Mouse (Mus musculus) cerebellum, postnatal 4 days (tissue): ENCODE results near the gene Shoc2.

Experiments
- DNase-seq, 2 experiments: peaks; one replicate each; pipeline ENCODE4 v3.0.0; 2022; ENCODE audit warnings: low spot score in 2 of 2, mixed read lengths in 1 of 2

Shoc2 gene

DNA sequence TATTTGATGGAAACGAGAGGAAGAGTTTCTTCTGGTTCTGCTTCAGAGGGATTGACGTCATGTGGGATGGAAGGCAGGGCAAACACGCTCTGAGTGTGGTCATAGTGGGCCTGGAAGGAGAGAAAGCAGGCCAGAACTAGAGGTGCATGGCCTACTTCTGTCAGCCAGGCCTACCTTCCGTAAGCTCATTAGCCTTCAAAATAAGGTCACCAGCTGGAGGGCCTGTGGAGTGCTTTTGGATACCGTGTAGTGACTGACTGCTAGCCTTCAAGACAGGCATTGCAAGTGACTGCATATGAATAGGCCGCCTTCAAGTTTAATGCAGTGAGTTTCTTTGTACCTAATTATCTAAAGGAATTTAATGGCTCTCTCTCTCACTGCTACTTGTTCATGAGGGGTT, 91.0 kb downstream of the Shoc2 start:
- no peak for DNase-seq

DNA sequence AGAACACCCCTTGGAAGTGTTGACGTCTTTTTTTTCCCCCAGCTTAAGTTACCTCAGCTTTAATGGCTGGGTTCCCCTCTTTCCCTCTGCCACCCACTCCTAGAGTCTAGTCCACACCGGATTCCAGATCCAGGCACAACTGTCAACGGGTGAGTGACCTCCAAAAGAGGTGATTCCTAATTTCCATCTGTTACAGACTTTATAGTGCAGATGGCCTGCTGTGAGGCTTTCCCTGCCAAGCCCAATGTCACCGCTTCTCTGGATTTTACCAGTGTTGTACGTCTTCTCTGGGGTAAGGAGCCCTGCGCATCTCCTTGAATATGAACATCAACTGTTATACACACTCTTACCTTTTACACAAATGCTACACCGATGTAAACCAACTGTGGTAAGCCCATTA, 95.3 kb downstream of the Shoc2 start:
- no peak for DNase-seq

DNA sequence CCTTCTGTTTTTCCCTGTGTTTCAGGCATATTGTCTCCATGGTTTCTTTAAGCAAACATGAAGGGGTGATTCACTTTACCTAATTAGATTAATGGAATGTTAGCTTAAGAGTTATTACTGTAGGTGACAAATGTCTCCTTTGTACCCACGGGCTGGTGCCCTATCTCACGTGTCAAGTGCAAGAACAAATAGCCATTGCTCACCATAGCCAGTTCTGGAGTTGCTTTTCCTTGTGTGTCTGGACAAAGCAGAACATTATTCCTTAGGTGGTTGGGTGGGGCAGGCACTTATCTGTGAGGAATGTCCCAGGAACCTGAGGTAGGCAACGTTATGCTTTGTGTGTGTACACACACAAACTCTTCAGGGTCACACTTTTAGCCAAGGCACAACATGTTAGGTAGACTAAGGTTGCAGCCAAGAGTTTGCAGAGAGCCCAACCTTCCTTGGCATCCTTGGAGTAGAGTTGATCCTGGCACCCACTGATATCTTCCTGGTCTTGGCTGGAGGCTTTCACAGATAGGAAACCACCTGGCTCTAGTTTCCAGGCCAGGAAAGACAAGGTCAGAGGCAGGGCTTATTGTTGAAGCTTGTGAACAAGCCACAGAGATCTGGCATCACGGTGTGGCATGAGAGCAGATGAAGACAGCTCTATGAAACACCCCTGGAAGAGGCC, 96.4 kb downstream of the Shoc2 start:
- no peak for DNase-seq

DNA sequence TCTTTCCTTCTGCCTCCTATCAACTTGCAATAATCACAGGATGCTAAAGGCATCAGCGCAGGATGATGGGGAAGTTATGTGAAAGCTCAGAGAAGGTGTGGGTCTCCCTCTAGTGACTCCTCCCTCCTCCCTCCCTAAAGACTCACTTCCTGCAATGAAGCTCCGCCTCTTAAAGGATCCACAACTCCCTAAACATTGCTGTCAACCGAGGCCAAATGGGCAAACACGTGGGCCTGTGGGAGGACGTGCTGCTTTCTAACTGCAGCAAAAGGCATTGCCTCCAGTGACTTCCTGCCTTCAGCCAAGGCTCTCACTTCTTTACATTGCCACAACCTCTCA, 96.9 kb downstream of the Shoc2 start:
- DNase-seq: no peak

DNA sequence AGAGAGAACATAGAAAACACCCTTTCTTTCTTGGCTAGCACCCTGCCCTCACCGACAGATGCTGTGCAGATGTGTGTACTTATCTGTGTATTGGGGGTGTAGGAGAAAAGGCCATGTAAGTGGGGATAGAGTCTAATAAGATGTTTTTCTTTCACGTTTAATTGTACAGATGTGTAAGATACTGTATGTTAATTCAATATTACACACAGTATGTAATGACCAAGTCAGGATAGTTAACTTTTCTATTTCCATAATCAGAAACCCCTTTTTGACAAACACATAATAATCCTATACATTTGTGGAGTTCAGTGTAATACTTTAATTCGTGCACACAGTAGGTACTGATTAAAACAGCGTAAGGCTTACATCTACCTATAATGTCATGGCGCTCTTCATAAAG, 99.7 kb downstream of the Shoc2 start, which contains the start of gene Adra2a:
Gene Adra2a (plus strand): TSS at position 301 of the 400 bp plus-strand sequence.
- DNase-seq: no peak

DNA sequence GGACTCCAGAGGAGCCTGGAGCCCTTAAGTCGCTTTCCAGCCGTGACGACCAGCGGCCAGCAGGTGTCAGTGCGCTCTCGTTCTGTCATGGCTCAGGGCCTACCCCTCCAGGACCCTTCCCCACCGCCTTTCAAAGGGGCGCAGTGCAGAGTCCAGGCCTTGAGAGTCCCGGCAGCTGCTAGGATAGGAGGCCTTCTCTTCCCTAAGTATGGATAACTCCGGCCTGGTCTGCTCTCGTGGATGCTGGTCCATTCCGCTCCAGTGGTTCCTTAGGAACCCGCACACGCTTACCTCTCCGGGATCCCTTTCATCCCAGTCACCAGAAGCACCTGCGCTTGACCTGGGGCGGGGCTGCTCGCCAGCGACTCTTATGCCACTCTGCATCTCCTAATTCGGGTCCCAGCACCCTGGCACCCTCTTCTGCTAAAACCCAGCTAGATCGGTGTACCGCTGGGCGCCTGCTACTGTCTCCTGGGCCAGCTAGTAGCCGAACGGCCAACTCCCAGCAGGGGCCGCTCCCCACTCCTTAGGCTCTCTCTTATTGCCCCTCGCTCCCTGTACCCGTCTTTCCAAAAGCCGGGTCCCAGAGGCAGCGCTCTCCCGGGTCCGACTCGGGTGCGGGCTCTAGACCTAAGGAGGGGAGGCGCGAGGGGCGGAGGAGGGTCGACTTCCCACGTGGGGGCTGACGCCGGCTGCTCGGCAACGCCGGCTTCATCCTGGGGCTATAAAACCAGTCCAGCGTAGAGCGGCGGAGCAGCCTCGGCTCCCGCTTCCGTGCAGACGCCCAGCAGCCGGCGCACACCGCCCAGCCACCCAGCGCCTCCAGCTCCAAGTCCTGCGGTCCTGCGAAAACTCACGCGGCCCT, 100.6 kb downstream of the Shoc2 start:
- peak; percentile 61 to 87 for DNase-seq

DNA sequence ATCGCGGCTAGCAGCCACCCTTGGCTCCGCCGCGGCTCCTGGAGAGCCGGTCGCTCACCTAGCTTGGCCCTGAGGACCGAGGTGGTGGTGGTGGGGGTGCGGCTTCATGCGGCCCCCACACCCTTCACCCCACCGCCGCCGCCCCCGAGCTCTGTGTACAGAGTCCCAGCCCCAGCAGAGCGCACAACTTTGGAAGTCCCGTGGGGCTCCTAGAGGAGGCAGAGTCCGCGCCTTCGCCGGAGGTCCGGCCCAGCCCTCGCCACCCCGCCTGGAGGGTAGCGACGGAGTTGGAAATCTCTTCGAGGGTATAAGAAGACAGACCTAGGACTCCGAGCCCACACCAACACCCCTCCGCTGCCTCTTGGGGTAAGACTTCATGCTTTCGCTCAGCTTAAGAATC, 101.3 kb downstream of the Shoc2 start:
- DNase-seq: peak in 1 of 2 experiments; percentile 18

DNA sequence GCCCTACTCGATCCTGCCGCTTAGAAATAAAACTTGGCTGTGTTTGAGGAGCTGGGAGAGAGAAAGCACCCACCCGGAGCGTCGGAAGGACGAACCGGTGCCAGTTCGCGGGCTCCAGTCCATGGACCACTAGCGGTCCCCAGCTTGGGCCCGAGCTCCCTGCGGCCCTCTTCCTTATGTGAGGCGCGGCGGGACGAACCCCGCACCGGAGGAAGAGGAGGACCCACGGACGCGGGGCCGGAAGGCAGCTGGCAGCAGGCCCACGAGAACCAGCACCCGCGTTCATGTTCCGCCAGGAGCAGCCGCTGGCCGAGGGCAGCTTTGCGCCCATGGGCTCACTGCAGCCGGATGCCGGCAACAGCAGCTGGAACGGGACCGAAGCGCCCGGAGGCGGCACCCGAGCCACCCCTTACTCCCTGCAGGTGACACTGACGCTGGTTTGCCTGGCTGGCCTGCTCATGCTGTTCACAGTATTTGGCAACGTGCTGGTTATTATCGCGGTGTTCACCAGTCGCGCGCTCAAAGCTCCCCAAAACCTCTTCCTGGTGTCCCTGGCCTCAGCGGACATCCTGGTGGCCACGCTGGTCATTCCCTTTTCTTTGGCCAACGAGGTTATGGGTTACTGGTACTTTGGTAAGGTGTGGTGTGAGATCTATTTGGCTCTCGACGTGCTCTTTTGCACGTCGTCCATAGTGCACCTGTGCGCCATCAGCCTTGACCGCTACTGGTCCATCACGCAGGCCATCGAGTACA, 102.0 kb downstream of the Shoc2 start:
- DNase-seq: peak in 1 of 2 experiments; percentile 25

DNA sequence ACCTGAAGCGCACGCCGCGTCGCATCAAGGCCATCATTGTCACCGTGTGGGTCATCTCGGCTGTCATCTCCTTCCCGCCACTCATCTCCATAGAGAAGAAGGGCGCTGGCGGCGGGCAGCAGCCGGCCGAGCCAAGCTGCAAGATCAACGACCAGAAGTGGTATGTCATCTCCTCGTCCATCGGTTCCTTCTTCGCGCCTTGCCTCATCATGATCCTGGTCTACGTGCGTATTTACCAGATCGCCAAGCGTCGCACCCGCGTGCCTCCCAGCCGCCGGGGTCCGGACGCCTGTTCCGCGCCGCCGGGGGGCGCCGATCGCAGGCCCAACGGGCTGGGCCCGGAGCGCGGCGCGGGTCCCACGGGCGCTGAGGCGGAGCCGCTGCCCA, 102.6 kb downstream of the Shoc2 start:
- DNase-seq: no peak

DNA sequence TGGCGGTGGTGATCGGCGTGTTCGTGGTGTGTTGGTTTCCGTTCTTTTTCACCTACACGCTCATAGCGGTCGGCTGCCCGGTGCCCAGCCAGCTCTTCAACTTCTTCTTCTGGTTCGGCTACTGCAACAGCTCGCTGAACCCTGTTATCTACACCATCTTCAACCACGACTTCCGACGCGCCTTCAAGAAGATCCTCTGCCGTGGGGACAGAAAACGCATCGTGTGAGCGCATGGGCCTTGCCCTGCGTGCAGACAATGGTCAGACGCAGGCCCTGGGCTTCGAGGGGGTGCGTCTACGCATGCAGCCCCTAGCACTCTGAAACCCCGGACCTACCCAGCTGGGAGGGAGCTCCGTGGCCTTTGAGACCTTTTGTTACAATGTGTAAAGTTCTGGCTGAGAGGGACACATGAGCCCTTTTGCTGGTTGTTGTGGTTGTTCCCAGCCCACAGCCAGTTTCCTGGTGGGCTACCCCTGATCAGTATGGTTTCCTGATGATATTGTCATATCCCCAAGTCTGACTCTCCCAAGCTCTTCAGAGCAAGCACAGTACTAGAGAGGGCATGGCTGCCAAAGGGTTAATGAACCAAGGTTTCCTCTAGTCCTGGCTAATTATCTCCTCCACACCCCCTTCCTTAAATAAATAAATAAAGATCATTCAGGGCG, 103.4 kb downstream of the Shoc2 start:
- no peak for DNase-seq

DNA sequence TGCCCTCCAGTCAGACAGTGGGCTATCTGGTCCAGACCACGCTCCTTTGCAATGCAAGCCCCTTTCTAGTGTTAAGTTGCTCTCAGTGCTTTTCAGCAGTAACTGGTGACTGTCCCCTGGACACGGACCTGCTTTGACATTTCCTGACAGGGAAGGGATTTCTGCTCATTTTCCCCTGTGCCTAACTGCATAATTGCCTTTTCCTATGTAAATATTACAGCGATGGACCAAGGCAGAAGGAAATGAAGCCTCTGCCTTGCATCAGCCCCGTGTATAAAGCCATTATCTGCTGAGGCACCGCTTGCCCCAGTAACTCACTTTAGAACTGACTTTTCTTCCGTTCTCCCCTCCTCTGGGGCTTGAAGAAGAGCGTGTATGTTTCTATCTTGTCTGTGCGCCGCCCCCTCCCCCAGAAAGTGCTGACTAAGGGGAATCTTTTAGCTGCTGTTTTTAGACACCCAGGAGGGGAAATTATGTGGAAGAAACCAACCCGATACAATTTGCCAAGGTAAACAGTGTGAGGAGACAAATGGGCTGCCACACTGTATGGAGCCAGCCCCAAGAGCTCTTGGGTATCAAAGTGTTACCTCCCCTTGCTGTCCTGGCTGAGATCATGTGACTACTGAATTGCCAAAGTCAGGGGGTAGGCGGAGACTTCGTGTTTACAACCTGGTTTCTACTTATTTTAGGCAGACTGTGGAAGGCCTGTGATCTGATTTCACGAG, 104.2 kb downstream of the Shoc2 start:
- DNase-seq: no peak

DNA sequence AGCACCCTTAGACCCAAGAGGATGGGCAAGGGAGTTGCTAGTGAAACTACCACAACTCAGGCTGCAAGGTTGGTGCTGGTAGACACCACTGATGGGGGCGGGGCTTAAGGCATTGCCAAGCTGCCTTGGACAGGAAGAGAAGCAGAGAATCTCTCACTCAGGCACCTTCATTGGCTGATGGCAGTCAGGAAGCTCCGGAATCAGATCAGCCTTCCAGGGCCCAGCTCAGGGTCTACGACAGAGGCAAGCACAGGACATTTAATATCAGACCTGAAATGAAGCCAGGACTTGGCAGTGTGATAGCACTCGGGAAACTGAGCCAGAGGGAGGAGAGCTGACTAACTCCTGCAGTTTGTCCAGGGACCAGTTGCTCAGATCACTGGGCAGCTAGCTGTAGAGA, 107.5 kb downstream of the Shoc2 start:
- no peak for DNase-seq

DNA sequence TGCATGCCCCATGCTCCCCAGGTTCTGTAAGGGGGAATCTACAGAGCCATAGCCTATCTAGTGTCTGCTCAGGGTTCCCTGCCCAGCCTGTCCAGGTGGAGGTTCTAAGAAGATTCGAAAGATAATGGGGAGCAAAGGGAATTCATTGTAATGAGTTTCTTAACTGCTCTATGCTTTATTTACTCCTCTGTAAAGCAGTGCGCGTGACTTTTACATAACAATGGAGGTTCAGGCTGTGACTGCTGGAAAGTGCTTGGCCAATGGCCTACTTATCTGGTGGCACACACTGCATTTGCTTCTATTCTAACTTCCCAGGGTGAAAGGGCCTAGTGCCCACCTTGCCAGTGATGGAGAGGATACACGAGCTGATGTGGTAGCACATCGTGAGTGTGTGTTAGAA, 111.7 kb downstream of the Shoc2 start:
- DNase-seq: no peak

DNA sequence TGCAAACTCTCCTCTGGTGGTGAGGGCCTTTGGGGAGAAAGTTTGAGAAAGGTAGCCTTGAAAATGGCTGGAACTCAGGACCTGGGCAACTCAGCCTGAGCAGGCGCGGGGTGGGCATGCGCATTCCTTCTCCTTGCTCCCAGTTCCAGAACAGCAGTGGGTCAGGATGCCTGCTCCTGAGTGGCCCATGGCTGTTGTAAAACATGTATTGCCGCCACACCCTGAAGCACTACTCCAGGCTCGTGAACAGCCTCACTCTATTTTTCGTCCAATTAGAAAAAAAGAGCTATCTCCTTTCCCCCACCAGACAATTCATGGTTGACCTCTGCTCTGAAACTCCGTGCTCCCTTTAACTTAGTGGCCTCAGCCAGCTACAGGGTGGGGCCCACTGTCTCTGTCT, 124.3 kb downstream of the Shoc2 start:
- no peak for DNase-seq

DNA sequence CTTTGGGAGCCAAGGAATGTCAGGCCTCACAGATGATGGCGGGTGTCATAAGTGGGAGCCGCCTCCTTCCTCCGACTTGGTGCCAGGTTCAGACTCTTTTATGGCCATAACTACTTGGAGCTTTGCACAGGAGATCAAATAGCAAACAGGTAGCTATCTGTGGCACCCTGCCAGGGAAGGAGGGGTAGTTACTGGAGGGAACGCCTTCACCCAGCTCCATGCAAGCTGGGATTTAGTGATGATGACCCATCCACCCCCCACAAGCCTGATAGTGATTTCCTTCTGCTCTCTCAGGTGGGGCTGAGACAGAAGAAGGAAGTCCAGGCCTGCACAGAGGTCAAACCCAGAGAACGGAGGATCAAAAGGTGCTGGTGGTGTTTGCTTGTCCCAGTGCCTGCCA, 126.4 kb downstream of the Shoc2 start:
- no peak for DNase-seq

DNA sequence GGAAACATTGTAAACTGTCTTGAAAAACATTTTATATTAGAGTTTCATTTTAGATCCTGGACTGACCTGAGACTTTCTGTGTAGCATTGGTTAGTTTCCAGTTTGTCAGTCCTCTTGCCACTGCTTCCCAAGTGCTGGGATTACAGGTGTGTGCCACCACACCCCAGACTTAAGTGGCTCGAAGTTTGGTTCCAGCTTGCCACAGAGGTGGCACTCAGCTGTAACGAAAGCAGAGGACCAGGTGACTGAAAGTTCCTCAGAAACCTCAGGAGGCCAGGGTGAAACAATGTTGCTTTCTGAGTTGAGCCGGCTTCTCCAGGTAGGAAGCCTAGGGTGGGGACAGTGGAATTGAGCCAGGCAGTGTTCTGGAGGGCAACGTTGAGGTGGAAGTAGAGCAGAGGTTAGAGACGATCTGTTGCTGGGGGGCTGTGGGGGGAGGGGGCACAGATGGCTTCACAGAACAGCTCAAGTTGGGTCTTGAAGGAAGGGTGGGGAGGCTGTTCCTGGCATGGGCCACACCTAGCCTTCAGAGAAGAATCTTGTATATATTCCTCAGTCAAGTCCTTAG, 128.2 kb downstream of the Shoc2 start:
- no peak for DNase-seq

DNA sequence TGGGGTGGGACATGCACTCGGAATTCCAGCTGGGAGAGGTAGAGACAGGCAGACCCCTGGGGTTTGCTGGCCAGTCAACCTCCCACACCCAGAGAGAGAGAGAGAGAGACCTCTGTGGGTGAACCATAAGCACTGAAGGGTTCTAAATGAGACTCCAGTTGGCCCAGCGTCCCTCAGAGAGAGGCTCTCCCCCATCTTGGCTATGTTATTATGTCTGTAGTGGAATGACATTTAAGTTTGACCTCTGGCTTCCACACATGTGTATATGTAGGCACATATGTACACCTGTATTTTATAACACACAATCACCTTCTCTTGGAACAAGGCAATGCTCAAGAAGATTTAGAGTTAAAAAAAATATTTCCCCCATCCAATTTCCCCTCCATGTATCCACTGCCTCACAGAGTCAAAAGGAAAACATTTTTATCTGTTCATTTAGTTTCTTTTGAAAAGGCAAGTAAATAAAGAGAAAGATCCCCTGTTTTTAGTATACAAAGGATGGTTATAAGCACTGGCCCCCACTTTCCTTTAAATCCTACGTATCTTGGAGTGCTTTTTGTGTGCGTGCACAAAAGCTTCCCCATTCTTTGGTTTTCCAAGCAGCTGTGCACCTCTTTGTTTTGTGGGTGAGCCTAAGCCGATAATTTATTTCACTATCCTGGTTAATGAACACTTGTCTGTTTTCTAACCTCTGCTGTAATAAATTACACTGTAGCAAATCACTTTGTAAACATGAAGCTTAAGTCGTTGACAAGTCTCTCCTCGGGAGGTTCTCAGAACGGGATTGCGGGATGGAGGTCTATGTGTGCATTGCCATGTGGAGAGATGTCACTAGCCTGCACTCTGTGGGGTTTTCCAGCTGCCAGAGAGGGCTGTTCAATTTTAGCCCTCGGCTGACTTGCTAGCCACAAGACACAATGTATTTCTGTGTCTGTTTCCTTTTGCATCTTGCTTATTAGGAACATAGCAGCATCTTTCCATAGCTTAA, 132.6 kb downstream of the Shoc2 start:
- no peak for DNase-seq

DNA sequence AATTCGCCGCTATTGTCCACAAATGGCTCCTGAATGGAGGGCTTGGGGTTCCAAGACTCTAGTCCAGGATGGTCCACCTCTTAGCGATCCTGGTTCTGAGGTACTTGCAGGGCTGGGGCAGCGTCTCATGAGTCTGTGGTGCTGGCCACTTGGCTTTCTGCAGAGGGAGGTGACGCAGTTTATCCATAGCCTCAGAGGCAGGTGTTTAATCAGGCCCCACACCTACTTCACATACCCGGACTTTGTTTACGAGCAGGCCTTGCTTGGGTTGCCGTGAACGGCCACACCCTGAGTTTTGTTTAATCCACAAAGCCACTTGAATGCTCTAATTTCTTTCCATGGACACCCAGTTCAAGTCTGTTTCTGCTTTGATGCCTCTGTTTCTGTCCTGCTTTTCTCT, 137.2 kb downstream of the Shoc2 start:
- DNase-seq: no peak

DNA sequence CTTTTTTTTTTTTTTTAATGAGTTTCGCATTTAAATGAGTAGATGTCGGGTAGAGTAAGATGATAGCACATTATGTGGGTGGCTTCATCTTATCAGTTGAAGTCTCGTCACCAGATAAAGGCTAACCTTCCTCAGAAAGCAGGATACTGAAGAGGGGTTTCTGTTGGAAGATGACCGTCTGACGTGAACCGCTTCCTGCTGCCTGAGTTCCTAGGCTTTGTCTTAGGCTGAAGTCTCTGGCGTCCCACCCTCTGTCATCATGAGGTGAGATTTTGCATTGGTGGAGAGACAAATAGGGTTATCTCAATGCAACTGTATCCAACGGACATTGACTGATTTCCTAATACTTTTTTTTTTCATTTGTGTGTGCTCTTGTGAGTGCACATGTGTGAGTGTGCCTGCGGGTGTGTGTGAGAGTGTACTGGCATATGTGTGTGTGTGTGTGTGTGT, 137.6 kb downstream of the Shoc2 start:
- no peak for DNase-seq
